Mouse (Mus musculus) heart, embryonic 11.5 days (tissue): Measurements from ENCODE around the gene Impdh2. TPM values are rescaled to one million over a fixed set of nuclear protein-coding genes. Genes with fewer than 3 reads are reported as not detected.
"Not testable (repeated sequence)": the region's sequence is repeated elsewhere in the genome, so short reads cannot be mapped to it uniquely, and the experiment has no call there.

Experiments
- ATAC-seq: fragments of 200-750 bp; cut with Nextera tagmentation; replicated peaks from 2 replicates; pipeline ENCODE4 v1.8.0; 2017; ENCODE audit warnings: moderate library complexity; ENCODE audit not compliant: insufficient number of reproducible peaks, low FRiP score, low TSS enrichment
- H3K27ac ChIP-seq: fragments of 300-500 bp; sonication (generic); 2 replicates; pipeline ENCODE4 v1.5.1; 2014; ENCODE audit warnings: mild to moderate bottlenecking, low read depth, low read length
- H3K27me3 ChIP-seq: fragments of 300-500 bp; sonication (generic); 2 replicates; pipeline ENCODE4 v1.6.1; 2014; ENCODE audit warnings: mild to moderate bottlenecking, low read length, mixed read lengths; ENCODE audit not compliant: control insufficient read depth, insufficient read depth
- H3K36me3 ChIP-seq: fragments of 300-500 bp; sonication (generic); 2 replicates; pipeline ENCODE4 v1.6.1; 2014; ENCODE audit warnings: mild to moderate bottlenecking, low read length, moderate library complexity, mixed read lengths; ENCODE audit not compliant: control insufficient read depth, insufficient read depth
- H3K4me1 ChIP-seq: fragments of 300-500 bp; sonication (generic); 2 replicates; pipeline ENCODE4 v1.6.1; 2014; ENCODE audit warnings: low read length; ENCODE audit not compliant: control insufficient read depth, insufficient read depth
- H3K4me2 ChIP-seq: fragments of 300-500 bp; sonication (generic); 2 replicates; pipeline ENCODE4 v1.6.1; 2014; ENCODE audit warnings: mild to moderate bottlenecking, moderate library complexity
- H3K4me3 ChIP-seq: fragments of 300-500 bp; sonication (generic); 2 replicates; pipeline ENCODE4 v1.5.1; 2014; ENCODE audit warnings: low read depth, low read length
- H3K9ac ChIP-seq: fragments of 300-500 bp; sonication (generic); 2 replicates; pipeline ENCODE4 v1.6.1; 2014; ENCODE audit warnings: mild to moderate bottlenecking, low read depth, low read length, moderate library complexity
- H3K9me3 ChIP-seq: fragments of 300-500 bp; sonication (generic); replicated peaks from 2 replicates; pipeline ENCODE4 v1.6.1; 2016; ENCODE audit warnings: low read length; ENCODE audit not compliant: control insufficient read depth
- WGBS: fragments of 180-500 bp; shearing (Covaris S2); extraction: QIAGEN DNeasy Blood & Tissue Kit; methylation state at CpG from one replicate; pipeline ENCODE4 v1.1.7; 2014; ENCODE audit not compliant: insufficient replicate concordance; 5-methylcytosine and 5-hydroxymethylcytosine counted together
- microRNA counts: library from miRNA; unstranded; fragments of <30 nt; microRNA quantifications from one replicate; lab custom pipeline; 2015
- microRNA-seq: library from miRNA; unstranded; fragments of <30 nt; microRNA quantifications from one replicate; pipeline ENCODE4, GENCODE M21; 2016; ENCODE audit warnings: borderline number of aligned reads
- polyA plus RNA-seq: library from polyadenylated mRNA; unstranded; fragments of >200 nt; fragmentation: Nextera tagmentation; extraction: Ambion mirVana; gene quantifications from 2 replicates; pipeline ENCODE4 v1.2.1, GENCODE M21; 2014

Impdh2 gene
- polyA plus RNA-seq, 1 experiment from 2014 or later: 130 TPM

GRCm38 (mm10) chr9:108607929-108608328 lies 47.8 kb downstream of the Impdh2 start:
- peaks cover 53% of the 10 kb centered on the region for H3K36me3 ChIP-seq
- not testable (repeated sequence) for H3K27ac ChIP-seq, H3K4me2 ChIP-seq, ATAC-seq, H3K27me3 ChIP-seq, H3K4me1 ChIP-seq, H3K4me3 ChIP-seq, H3K9ac ChIP-seq, H3K9me3 ChIP-seq
- 85% methylated on average over 5 of the region's 5 CpGs for WGBS

GRCm38 (mm10) chr9:108608889-108609288 lies 48.8 kb downstream of the Impdh2 start:
- no peak overlapping the region for H3K27ac ChIP-seq
- no peak overlapping the region for H3K9ac ChIP-seq
- H3K27me3 ChIP-seq: no peaks in the 10 kb centered on the region
- 0 out of 2 replicates have a peak, but pooled peaks cover 3% of the 10 kb centered on the region for H3K4me1 ChIP-seq
- no peak overlapping the region for H3K4me3 ChIP-seq
- H3K36me3 ChIP-seq: peaks cover 47% of the 10 kb centered on the region
- H3K4me2 ChIP-seq: no peak overlapping the region
- ATAC-seq: no peak
- 83% methylated on average over 4 of the region's 4 CpGs for whole genome bisulfite sequencing
- H3K9me3 ChIP-seq: no peaks in the 10 kb centered on the region

DNA sequence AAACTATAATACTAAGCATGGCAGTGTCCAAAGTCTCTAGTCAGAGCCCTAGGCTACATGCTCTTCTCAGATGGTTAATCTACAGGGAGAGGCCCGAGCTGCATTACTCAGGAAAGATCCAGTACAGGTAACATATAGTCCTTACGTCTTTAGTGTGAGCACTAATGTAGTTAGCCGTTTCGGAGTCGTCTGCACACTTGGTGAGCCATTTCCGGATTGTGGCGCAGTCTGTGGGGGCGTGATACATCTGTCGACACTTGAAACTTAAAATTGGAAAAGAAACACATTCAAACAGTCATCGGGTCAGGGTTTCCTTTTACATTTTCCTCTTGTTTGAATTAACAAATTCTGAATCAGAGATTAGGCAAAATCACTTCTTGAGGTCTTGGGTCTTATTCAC lies 51.4 kb downstream of the Impdh2 start:
- no peak overlapping the region for H3K4me2 ChIP-seq
- no peaks in the 10 kb centered on the region for H3K9me3 ChIP-seq
- H3K27me3 ChIP-seq: no peaks in the 10 kb centered on the region
- 0 out of 2 replicates have a peak, but pooled peaks cover 3% of the 10 kb centered on the region for H3K4me1 ChIP-seq
- no peak overlapping the region for H3K9ac ChIP-seq
- H3K4me3 ChIP-seq: no peak overlapping the region
- ATAC-seq: no peak
- 92% methylated on average over 10 of the region's 10 CpGs for WGBS
- H3K27ac ChIP-seq: no peak overlapping the region
- H3K36me3 ChIP-seq: peaks cover 35% of the 10 kb centered on the region

MicroRNAs within 50 kb of the gene (microRNA counts, 519-probe panel; counts per million panel counts)
- 4,843 counts per million, percentile 45 among the panel's probes with 10 or more counts for microRNA mmu-miR-191 (lab: Ali Mortazavi, UCI)
- 3,469 counts per million, percentile 19 among the panel's probes with 10 or more counts for microRNA mmu-miR-425 (lab: Ali Mortazavi, UCI)

Small RNA genes lying within 50 kb of the gene (microRNA-seq; reads per million reads assigned to microRNA genes)
- not detected for gene Gm24083
- gene Mir191: not detected
- 1,726 reads per million, percentile 87 among the genes with 10 or more reads in this experiment for gene Mir425

Other genes starting within 250 kb of the Impdh2 start
- 1,289 and 1,462 TPM in 2 replicates for gene Gpx1, start 221.4 kb upstream of the Impdh2 start, polyA plus RNA-seq
- gene Usp4, start 212.4 kb upstream of the Impdh2 start, polyA plus RNA-seq: 100.0 and 113 TPM in 2 replicates
- 0.46 and 0.66 TPM in 2 replicates for gene 1700102P08Rik, start 167.5 kb upstream of the Impdh2 start, polyA plus RNA-seq
- gene Ccdc36, start 131.8 kb upstream of the Impdh2 start, polyA plus RNA-seq: 1.1 and 1.4 TPM in 2 replicates
- gene BC048562, start 123.8 kb upstream of the Impdh2 start, polyA plus RNA-seq: not detected in 2 replicates
- 34.6 and 46.9 TPM in 2 replicates for gene Ccdc71, start 99.8 kb upstream of the Impdh2 start, polyA plus RNA-seq
- gene Klhdc8b, start 98.7 kb upstream of the Impdh2 start, polyA plus RNA-seq: 58.1 and 71.8 TPM in 2 replicates
- gene Lamb2, start 80.5 kb upstream of the Impdh2 start, polyA plus RNA-seq: 22.7 and 30.4 TPM in 2 replicates
- gene Usp19, start 69.7 kb upstream of the Impdh2 start, polyA plus RNA-seq: 48.9 and 57.4 TPM in 2 replicates
- 86.7 and 89.6 TPM in 2 replicates for gene Qars, start 52.6 kb upstream of the Impdh2 start, polyA plus RNA-seq
- 103 and 109 TPM in 2 replicates for gene Qrich1, start 43.5 kb upstream of the Impdh2 start, polyA plus RNA-seq
- gene Ndufaf3, start 7.1 kb downstream of the Impdh2 start, polyA plus RNA-seq: 56.6 and 58.9 TPM in 2 replicates
- gene Dalrd3, start 9.6 kb downstream of the Impdh2 start, polyA plus RNA-seq: 85.8 and 88.6 TPM in 2 replicates
- 48.6 and 60.8 TPM in 2 replicates for gene Wdr6, start 18.5 kb downstream of the Impdh2 start, polyA plus RNA-seq
- 14.7 and 15.0 TPM in 2 replicates for gene P4htm, start 37.4 kb downstream of the Impdh2 start, polyA plus RNA-seq
- gene Arih2, start 89.1 kb downstream of the Impdh2 start, polyA plus RNA-seq: 37.6 and 44.3 TPM in 2 replicates
- gene Slc25a20, start 101.8 kb downstream of the Impdh2 start, polyA plus RNA-seq: 30.3 and 45.9 TPM in 2 replicates
- gene Prkar2a, start 129.0 kb downstream of the Impdh2 start, polyA plus RNA-seq: 29.8 and 33.7 TPM in 2 replicates
- 44.3 and 48.7 TPM in 2 replicates for gene Ip6k2, start 223.5 kb downstream of the Impdh2 start, polyA plus RNA-seq
- gene Nckipsd, start 248.1 kb downstream of the Impdh2 start, polyA plus RNA-seq: 7.3 and 9.5 TPM in 2 replicates